Mouse (Mus musculus): Measurements from ENCODE around the gene Cxcl14. TPM values are rescaled to one million over a fixed set of nuclear protein-coding genes. Genes with fewer than 3 reads are reported as not detected.

The Cxcl14 gene
- polyA plus RNA-seq, 1 experiment from 2014 or later: 26.3 TPM

- WGBS: under 1% methylated on average over 51 of the region's 55 CpGs
- H3K27me3 ChIP-seq: peaks cover 98% of the 10 kb centered on the region
- H3K9me3 ChIP-seq: no peaks in the 10 kb centered on the region
- peak overlapping the region; percentile 63 for H3K4me2 ChIP-seq
- H3K36me3 ChIP-seq (replicated peaks): no peaks in the 10 kb centered on the region
- H3K27ac ChIP-seq: peak overlapping the region; percentile 82
- H3K4me3 ChIP-seq (replicated peaks): peak overlapping the region; percentile 38
- H3K9ac ChIP-seq: peak overlapping the region; percentile 46
- ATAC-seq (ENCODE audit: low FRiP score): peak; percentile 31
- H3K4me1 ChIP-seq: peaks cover 54% of the 10 kb centered on the region
Observed at GRCm38 (mm10) chr13:56259021-56259925, 37.1 kb downstream of the Cxcl14 start.

GRCm38 (mm10) chr13:56258196-56259020 lies 37.9 kb downstream of the Cxcl14 start:
- Histone ChIP-seq H3K27me3 (peaks cover 98% of the 10 kb centered on the region), H3K9ac (peak overlapping the region; percentile 46), H3K9me3 (no peaks in the 10 kb centered on the region), H3K4me3 (replicated peaks) (peak overlapping the region; percentile 38), H3K4me1 (peaks cover 59% of the 10 kb centered on the region), H3K27ac (peak overlapping the region; percentile 82), H3K36me3 (replicated peaks) (no peaks in the 10 kb centered on the region), H3K4me2 (peak overlapping the region; percentile 63)
- ATAC-seq (ENCODE audit: low FRiP score): 0 out of 2 replicates have a peak, but pooled peaks have one; percentile 17
- under 1% methylated on average over 52 of the region's 52 CpGs for WGBS

- no peak overlapping the region for H3K27ac ChIP-seq
- no peaks in the 10 kb centered on the region for H3K9me3 ChIP-seq
- H3K4me3 ChIP-seq (replicated peaks): no peak overlapping the region
- peaks cover 98% of the 10 kb centered on the region for H3K27me3 ChIP-seq
- H3K36me3 ChIP-seq (replicated peaks): no peaks in the 10 kb centered on the region
- no peak for ATAC-seq (ENCODE audit: low FRiP score)
- peaks cover 67% of the 10 kb centered on the region for H3K4me1 ChIP-seq
- H3K4me2 ChIP-seq: peak overlapping the region; percentile 63; the same call in 1 of the 2 replicates
- no peak overlapping the region for H3K9ac ChIP-seq
- 4% methylated on average over 12 of the region's 12 CpGs for WGBS
Observed at GRCm38 (mm10) chr13:56257469-56258153, 38.7 kb downstream of the Cxcl14 start.

GRCm38 (mm10) chr13:56256716-56257299 lies 39.5 kb downstream of the Cxcl14 start:
- 4% methylated on average over 14 of the region's 14 CpGs for WGBS
- no peak for ATAC-seq (ENCODE audit: low FRiP score)
- H3K4me3 ChIP-seq (replicated peaks): no peak overlapping the region

GRCm38 (mm10) chr13:56253379-56253778 lies 43.0 kb downstream of the Cxcl14 start:
- no peak for ATAC-seq (ENCODE audit: low FRiP score)
- Histone ChIP-seq H3K36me3 (replicated peaks) (no peaks in the 10 kb centered on the region), H3K27me3 (peaks cover 96% of the 10 kb centered on the region), H3K9ac (no peak overlapping the region), H3K4me1 (peaks cover 80% of the 10 kb centered on the region), H3K4me2 (no peak overlapping the region), H3K27ac (no peak overlapping the region), H3K4me3 (replicated peaks) (no peak overlapping the region), H3K9me3 (no peaks in the 10 kb centered on the region)
- 15% methylated on average over 3 of the region's 3 CpGs for whole genome bisulfite sequencing

More at GRCm38 (mm10) chr13:56256716-56257299, 39.5 kb downstream of the Cxcl14 start:
- Histone ChIP-seq H3K27ac (no peak overlapping the region), H3K9me3 (no peaks in the 10 kb centered on the region), H3K36me3 (replicated peaks) (no peaks in the 10 kb centered on the region), H3K9ac (no peak overlapping the region), H3K4me1 (peaks cover 75% of the 10 kb centered on the region), H3K4me2 (no peak overlapping the region), H3K27me3 (peaks cover 98% of the 10 kb centered on the region)

- Histone ChIP-seq H3K4me2 (peak overlapping the region; percentile 52), H3K9me3 (no peaks in the 10 kb centered on the region), H3K4me3 (replicated peaks) (peak overlapping the region; percentile 39), H3K27ac (peak overlapping the region; percentile 72; the same call in 1 of the 2 replicates), H3K27me3 (peaks cover 98% of the 10 kb centered on the region), H3K9ac (no peak overlapping the region), H3K36me3 (replicated peaks) (no peaks in the 10 kb centered on the region), H3K4me1 (peaks cover 74% of the 10 kb centered on the region)
- ATAC-seq (ENCODE audit: low FRiP score): no peak
- WGBS: 8% methylated on average over 8 of the region's 8 CpGs
Observed at GRCm38 (mm10) chr13:56252783-56253182, 43.6 kb downstream of the Cxcl14 start.

GRCm38 (mm10) chr13:56251924-56252619 lies 44.3 kb downstream of the Cxcl14 start, which contains the start of gene Neurog1:
Gene Neurog1, minus strand, starts transcription at chr13:56252163.
- WGBS: under 1% methylated on average over 65 of the region's 65 CpGs
- H3K4me1 ChIP-seq: peaks cover 67% of the 10 kb centered on the region
- H3K9me3 ChIP-seq: no peaks in the 10 kb centered on the region
- ATAC-seq (ENCODE audit: low FRiP score): peak; percentile 87
- H3K4me2 ChIP-seq: peak within 1 kb of the TSS; percentile 52
- H3K27me3 ChIP-seq: peaks cover 98% of the 10 kb centered on the region
- H3K27ac ChIP-seq: peak within 1 kb of the TSS; percentile 72
- no peaks in the 10 kb centered on the region for H3K36me3 ChIP-seq (replicated peaks)
- H3K4me3 ChIP-seq (replicated peaks): peak within 1 kb of the TSS; percentile 39
- peak within 1 kb of the TSS; percentile 53 for H3K9ac ChIP-seq

GRCm38 (mm10) chr13:56251176-56251923 lies 45.0 kb downstream of the Cxcl14 start:
- Histone ChIP-seq H3K4me3 (replicated peaks) (peak overlapping the region; percentile 39), H3K9me3 (no peaks in the 10 kb centered on the region), H3K4me2 (peak overlapping the region; percentile 52), H3K27me3 (peaks cover 98% of the 10 kb centered on the region), H3K9ac (peak overlapping the region; percentile 53), H3K27ac (peak overlapping the region; percentile 72), H3K36me3 (replicated peaks) (no peaks in the 10 kb centered on the region), H3K4me1 (peaks cover 60% of the 10 kb centered on the region)
- peak; percentile 24 for ATAC-seq (ENCODE audit: low FRiP score)
- under 1% methylated on average over 59 of the region's 59 CpGs for WGBS

- no peaks in the 10 kb centered on the region for H3K9me3 ChIP-seq
- under 1% methylated on average over 14 of the region's 14 CpGs for WGBS
- peak overlapping the region; percentile 72; the same call in 1 of the 2 replicates for H3K27ac ChIP-seq
- peak overlapping the region; percentile 39 for H3K4me3 ChIP-seq (replicated peaks)
- peaks cover 55% of the 10 kb centered on the region for H3K4me1 ChIP-seq
- peak overlapping the region; percentile 53 for H3K9ac ChIP-seq
- no peaks in the 10 kb centered on the region for H3K36me3 ChIP-seq (replicated peaks)
- no peak for ATAC-seq (ENCODE audit: low FRiP score)
- H3K4me2 ChIP-seq: peak overlapping the region; percentile 52
- H3K27me3 ChIP-seq: peaks cover 98% of the 10 kb centered on the region
Observed at GRCm38 (mm10) chr13:56250551-56251161, 45.7 kb downstream of the Cxcl14 start.
